Mouse (Mus musculus) natural killer cell, adult 2 months (primary cell): Measurements from ENCODE around the gene Hhip.
"Not testable (repeated sequence)": the region's sequence is repeated elsewhere in the genome, so short reads cannot be mapped to it uniquely, and the experiment has no call there.

ENCODE experiments used
- DNase-seq, 2 experiments: peaks; one replicate each; pipeline ENCODE4 v3.0.0; 2022; ENCODE audit warnings: low spot score in 2 of 2

Gene Hhip

GRCm38 (mm10) chr8:79992121-79992848 is 65.5 kb downstream of the Hhip start:
- no peak for DNase-seq

GRCm38 (mm10) chr8:79991420-79991819 is 66.4 kb downstream of the Hhip start:
- DNase-seq, result not testable (repeated sequence)

DNA sequence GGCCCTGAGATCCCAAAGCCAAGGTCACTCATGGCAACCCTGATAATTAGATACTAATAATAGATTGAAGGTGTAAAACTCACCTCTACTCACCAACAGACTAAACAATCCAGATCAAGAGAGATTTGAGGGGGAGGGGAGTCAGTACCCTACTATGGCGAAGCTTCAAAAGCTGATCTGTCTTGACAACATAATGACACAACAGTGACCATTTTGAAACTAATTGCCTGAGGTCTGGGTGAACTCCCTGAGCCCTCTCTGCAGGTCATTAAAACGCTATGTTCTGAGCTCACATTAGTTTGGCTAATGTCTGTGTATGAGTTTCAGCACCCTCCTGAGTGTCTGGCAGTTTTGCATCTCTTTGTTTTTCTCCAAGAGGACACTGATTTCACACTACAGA is 72.9 kb downstream of the Hhip start:
- DNase-seq, result no peak

DNA sequence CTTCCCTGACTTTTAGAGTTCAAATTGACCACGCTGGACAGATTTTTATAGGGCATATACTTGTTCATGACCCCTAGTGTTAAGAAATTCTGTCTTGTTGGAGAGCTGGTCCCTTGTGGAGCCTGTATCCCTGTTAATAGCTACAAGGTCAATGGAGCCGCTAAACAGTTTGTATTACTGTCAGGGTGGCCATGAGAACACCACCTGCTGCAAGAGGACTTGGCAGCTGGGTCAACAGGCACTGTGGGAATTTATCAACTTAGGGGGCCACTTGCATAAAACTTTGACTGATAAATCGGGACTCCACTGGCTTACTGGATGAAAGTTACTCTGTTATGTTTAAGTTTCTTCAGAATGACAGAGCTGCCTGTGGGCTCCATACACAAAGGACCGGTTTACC is 75.7 kb downstream of the Hhip start:
- DNase-seq, result no peak

- DNase-seq, result no peak
Measured at GRCm38 (mm10) chr8:79966159-79966558, 91.6 kb downstream of the Hhip start.

DNA sequence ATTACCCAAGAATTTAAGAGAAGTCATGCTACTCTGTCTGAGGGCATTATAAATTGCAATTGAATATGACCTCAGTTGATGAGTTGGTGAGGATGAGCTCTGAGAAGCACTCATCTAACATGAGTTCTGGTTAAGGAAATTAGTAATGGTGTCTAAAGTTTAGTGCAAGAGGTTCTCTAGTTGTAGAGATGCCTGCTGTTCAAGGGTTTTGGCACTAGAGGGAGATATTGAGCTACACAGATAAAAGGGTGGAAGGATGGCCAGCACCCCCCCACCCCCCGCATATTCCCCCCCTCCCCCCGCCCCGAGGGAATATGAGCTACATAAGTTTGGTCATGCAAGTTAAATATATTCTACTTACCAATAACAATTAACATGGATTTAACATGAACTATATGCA is 104.9 kb downstream of the Hhip start:
- DNase-seq, result peak in 1 of 2 experiments; percentile 5

DNA sequence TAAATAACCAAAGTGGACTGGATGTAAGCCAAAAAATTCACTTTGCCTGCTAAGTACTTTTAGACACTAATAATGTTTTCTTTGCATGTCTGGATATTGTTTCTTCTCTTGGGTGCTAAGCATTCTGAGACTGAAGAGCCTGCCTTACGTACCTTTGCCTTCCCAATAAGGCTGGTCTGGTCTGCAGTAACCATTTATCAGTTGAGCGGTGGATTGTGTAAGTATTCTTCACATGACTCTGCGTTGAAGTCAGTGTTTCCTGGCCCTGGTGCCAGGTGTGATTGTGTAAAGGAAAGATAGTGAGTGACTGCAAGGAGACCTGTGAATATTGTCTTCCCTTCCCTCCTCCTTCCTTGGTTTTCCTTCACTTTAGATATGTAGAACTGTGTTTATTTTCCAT is 107.4 kb downstream of the Hhip start:
- DNase-seq, result no peak

DNA sequence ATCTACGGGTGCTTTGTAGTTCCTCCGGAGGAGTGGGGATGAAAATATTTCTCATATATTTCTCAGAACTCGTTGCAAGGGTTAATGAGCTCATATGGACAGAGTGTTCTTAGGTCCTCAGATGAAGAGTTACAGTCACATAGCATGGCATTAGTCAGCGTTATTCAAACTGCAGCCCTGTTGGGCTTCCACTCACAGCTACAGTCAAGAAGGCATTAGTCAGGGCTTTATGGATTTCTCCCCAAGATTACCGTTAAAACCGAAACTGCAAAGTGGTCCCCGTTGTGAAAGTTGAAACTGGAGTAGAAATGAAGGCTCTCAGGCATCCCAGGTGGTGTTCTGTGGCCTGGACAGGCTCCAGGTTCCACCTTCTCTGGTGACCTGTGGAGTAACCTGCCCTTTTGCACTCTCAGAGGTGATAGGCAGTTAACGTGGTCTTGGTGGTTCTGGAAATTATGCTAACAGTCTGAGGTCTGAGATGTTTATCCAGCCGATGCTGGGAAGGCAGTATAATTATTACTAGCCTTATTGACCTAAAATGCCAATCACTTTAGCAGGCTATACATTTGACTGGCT is 112.2 kb downstream of the Hhip start:
- no peak for DNase-seq

DNA sequence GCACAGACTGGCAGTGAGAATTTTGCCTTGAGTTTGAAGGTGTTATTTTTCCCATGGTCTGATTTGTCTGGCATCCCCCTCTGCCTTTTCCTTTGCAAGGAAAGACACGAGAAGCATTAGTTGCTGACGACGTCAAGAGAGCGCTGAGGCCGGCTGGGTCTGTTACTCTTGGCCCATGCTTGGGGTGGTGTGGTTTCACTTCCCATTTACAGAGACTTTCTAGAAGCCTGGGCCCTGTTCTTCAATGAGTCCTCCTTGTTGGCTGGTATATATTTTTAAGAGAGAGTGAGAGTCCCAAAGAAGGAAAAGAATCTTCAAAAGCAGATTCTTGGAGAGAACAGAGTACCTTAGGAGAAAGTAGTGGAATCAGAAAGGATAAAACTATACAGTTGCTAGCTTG is 116.7 kb downstream of the Hhip start:
- DNase-seq, result peak in 1 of 2 experiments; percentile 5

GRCm38 (mm10) chr8:79936856-79937445 is 120.9 kb downstream of the Hhip start:
- no peak for DNase-seq

DNA sequence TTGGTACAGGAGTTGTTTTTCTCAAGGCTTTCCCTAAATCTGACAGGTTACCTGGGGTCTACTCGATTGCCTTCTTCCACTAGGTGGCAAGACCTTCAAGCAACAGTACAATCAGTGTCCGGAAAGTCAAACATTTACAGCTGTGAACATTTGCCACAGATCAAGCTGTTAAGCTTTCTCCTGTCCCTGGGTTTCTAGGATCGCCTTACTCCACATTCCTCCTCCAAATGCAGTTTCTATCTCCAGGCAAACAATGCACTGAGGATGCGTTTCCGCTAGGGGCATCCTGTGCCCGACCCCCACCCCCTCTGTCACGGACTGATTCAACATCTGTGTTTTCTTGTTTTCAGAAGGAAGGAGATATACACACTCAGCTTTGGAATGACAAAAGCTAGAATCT is 122.0 kb downstream of the Hhip start:
- no peak for DNase-seq

GRCm38 (mm10) chr8:79929202-79929601 is 128.6 kb downstream of the Hhip start:
- no peak for DNase-seq

GRCm38 (mm10) chr8:79917211-79917610 is 140.6 kb downstream of the Hhip start:
- no peak for DNase-seq
